Mouse (Mus musculus): Measurements from ENCODE around the gene Tnfrsf1a.

The Tnfrsf1a gene

DNA sequence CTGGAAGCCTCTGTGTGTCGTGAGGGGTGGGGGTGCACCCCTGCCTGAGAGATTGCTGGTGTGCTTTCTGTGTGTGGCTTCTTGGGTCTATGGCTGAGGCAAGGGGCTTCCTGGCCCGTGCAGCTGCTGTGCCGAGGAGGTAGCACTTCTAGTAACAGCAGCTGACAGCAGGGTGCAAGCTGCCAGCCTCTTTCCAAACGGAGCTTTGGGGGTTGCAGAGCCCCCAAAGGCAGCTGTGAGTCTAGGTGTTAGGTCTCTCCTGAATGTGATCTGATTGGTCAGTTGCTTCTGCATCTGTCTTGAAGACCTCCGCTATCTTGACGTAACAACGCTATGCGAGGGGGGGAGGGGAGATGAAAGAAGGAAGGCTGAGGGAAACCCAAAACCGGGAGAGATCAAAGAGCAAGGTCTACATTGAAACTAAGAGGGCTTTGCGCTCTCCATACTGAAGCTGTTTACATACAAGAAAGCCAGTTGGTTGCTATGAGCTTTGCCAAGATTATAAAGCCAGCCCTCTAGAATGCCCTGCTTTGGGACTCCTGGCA lies 6.1 kb downstream of the Tnfrsf1a start:
- DNase-seq: no peak

DNA sequence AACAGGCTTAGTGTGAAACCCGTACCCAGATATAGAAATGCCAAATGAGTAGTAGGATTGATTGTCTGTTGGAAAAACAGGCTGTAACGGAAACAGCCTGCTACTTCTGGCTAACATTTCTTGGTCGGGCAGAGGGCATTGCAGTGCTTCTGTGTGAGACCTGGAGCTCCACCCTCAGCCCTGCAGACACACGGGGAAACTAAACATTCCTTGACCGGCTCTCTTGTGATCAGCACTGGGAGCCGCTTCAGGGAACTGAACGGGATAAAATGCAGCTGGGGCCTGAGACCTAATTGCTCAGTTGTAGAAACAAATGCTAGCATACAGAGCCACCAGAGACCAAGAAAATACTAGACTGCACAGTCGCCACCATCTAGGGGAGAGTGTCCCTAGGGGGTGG lies 7.1 kb downstream of the Tnfrsf1a start:
- no peak for DNase-seq

DNA sequence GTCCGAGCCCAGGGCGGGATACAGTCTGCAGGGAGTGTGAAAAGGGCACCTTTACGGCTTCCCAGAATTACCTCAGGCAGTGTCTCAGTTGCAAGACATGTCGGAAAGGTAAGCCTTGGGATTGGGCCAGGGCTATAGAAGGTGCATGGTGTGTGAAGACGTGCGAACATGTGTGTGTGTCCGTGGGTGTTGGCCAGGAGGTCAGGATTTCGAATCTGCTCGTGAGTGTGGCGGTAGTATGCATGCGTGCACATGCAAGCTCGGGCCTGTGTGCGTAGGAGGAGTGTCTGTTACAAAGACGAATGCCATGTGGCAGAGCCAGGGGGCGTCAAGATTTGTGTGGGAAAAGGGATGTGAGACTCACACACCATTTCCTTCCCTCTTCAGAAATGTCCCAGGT lies 8.2 kb downstream of the Tnfrsf1a start:
- no peak for DNase-seq

DNA sequence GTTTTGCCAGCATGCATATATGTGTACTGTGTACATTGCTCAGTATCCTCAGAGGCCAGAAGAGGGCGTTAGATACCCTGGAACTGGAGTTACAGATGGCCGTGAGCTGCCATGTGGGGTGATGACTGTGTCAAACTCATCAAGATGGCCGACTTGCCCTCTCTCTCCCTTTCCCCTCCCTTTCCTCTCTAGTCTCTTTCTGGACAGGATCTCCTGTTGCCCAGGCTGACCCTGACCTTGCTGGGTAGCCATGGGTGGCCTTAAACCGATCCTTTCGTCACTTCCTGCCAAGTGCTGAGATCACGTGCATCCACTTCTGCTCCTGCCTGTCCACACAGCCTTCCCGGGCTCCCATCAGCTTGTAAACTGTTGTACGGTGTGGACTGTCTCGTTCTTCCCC lies 10.8 kb downstream of the Tnfrsf1a start:
- DNase-seq: no peak

DNA sequence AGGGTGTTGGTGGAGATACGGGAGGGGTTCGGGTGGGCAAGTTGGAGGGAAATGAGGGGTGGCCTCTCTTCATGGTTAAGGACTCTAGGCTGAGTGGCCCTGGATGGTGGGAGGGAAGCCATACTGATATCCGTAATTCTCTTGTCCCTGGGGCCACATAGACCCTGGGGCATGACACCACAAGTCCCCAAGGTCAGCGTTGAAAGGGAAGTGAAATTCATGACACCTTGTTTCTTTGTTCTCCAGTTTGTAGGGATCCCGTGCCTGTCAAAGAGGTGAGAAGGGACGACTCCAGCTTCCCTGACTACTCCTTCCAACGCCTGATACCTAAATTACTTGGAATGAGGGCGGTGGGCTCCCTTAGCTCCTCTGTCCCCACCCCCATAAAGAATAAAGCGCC lies 11.7 kb downstream of the Tnfrsf1a start:
- DNase-seq: no peak

DNA sequence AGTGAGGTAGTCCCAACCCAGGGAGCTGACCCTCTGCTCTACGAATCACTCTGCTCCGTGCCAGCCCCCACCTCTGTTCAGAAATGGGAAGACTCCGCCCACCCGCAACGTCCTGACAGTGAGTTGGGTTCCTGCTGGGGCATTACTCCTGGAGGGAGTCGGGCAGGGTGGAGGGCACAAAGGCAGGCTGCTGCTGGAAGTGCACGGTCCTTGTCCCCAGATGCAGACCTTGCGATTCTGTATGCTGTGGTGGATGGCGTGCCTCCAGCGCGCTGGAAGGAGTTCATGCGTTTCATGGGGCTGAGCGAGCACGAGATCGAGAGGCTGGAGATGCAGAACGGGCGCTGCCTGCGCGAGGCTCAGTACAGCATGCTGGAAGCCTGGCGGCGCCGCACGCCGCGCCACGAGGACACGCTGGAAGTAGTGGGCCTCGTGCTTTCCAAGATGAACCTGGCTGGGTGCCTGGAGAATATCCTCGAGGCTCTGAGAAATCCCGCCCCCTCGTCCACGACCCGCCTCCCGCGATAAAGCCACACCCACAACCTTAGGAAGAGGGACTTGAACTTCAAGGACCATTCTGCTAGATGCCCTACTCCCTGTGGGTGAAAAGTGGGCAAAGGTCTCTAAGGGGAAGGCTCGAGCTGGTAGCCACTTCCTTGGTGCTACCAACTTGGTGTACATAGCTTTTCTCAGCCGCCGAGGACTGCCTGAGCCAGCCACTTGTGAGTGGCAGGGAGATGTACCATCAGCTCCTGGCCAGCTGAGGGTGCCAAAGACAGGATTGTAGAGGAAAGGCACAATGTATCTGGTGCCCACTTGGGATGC lies 12.5 kb downstream of the Tnfrsf1a start:
- peak; percentile 30 for DNase-seq

DNA sequence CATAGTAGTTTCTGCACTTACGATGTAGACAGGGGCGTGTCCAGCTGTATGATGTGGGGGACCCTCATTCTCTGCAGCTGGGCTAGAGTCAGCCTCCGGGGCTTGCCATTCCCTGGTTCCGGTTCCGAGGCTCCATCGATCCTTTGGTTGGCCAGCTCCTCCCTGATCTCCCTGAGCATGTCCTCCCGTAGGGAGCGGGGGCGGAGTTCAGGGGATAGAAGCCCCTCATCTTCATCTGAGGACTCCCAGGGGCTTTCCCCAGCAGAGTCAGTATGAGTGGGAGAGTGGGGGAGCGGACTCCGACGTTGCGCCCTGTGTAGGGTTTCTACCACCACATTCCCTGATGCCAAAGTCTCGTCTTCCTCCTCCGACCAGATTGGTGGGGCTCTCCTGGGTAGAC lies 13.9 kb downstream of the Tnfrsf1a start:
- DNase-seq: no peak

DNA sequence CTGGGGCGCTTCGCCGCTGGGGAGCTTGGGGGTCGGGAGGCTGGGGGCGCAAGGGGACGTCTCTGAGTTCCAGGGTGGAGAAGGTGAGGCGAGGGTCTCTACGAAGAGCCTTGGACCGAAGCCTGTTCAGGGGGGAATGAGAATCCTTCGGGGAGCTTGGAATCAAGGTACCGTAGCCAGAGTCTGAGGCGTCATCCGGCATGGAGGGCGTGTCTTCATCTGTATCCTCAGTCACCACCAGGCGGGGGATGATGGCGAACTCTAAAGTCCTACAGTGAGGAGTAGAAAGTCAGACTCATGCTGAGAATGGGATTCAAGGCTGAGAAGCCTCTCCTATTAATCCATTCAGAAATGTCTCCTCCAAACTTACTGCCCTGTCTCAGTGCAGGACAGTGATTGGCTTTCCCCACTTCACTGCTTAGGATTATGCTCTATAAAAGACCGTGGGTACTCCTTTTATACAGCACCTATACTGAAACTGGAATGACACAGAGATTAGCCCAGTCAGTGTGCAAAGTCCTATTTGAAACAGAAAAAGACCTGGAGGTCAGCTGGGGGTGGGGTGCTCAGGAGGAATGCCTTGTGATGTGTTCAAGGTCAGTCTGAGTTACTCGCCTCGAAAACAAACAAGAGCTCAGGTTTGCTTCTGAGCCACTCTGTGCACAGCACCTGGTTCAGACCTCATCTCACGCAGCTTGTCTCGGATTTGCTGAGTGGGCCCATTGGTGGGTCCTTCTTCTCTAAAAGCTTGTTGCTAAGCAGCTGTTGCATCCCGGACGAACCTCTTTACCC lies 14.5 kb downstream of the Tnfrsf1a start:
- no peak for DNase-seq

DNA sequence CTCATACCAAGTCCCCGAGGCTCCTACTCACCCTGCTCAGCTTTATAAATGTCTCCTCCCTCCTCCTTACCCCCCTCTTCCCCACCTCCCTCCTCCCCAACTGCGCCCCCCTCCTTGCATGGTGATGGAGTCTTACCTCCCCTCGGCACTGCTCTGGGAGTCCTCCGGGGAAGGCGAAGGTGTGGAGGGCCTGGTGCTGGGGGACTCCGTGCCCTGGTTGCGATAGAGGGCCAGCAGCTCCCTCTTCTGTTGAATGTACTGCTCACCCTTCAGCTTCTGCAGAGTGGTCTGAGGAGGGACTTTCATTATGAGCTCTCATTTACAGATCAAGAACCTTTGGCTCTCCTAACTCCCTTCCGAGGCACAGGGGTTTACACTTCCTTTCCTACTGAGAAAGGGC lies 15.3 kb downstream of the Tnfrsf1a start:
- no peak for DNase-seq

DNA sequence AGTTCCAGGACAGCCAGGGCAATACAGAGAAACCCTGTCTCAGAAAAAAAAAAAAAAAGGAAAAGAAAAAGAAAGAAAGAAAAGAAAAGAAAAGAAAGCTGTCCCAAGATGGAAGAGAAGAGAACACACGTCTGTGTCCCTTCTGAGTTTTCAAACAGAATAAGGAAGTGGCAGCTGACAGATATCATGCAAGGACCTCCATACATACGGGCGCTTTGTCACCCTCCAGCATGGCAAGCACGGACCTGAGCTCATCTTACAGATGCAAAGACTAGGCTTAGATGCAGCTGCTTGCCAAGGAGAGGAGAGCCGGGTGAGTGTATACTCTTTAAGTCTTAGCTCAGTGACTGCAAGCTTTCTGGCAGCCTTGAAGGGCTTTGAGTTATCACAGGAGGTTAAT lies 16.4 kb downstream of the Tnfrsf1a start:
- no peak for DNase-seq

DNA sequence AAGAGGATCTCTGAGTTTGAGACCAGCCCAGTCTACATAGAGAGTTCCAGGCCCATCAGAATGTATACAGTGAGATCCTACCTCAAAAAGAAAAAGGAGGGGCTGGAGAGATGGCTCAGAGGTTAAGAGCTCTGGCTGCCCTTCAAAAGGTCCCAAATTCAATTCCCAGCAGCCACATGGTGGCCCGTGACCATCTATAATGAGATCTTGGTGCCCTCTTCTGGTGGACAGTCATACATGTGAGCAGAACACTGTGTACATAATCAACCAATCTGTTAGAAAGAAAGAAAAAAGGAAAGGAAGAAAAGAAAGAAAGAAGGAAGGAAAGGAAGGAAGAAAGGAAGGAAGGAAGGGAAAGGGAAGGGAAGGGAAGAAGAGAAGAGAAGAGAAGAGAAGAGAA lies 17.0 kb downstream of the Tnfrsf1a start:
- DNase-seq: no peak

DNA sequence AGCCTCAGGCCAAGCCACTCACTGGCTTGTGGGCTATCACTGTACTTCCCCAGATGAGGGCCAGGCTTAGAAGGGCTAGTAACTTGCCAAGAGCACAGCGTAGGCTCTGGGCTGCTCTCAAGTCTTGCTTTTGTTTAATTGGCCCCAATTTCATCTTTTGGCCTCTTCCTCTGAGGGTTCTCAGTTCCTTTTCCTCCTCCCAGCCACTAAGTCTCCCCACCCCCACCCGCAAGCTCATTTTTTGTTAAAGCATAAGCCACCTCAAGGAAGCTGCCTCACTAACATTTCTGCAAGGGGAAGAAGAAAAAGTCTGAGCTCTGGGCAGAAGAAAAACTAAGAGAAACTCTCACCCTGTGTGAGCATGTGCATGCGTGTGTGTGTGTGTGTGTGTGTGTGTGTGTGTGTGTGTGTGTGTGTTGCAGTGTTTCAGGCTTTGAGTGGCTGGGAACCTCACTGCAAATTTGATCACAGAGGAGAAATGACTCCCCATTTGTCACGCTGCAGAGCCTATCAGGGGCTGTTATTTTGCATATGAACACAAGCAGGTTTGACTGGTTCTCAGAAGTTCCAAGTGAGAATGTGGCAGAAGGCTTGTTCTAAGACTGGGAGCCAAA lies 18.7 kb downstream of the Tnfrsf1a start:
- DNase-seq: no peak

DNA sequence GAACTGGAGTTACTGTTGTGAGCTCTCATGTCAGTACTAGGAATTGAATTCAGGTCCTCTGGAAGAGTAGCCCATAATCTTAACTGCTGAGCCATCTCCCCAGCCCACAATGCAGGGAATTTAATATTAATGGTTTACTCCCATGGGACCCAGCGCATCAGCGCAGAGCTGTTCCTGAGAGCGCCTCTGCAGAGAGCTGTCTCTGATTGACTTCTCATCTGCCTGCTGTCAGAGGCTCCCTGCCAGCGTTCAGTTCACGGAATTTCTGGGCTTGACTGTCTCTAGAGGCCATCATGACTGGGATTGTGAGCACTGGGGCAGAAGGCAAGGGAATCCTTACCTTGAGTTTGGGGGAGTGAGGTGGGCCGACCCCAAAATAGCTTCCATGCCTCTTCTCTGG lies 27.9 kb downstream of the Tnfrsf1a start:
- no peak for DNase-seq

DNA sequence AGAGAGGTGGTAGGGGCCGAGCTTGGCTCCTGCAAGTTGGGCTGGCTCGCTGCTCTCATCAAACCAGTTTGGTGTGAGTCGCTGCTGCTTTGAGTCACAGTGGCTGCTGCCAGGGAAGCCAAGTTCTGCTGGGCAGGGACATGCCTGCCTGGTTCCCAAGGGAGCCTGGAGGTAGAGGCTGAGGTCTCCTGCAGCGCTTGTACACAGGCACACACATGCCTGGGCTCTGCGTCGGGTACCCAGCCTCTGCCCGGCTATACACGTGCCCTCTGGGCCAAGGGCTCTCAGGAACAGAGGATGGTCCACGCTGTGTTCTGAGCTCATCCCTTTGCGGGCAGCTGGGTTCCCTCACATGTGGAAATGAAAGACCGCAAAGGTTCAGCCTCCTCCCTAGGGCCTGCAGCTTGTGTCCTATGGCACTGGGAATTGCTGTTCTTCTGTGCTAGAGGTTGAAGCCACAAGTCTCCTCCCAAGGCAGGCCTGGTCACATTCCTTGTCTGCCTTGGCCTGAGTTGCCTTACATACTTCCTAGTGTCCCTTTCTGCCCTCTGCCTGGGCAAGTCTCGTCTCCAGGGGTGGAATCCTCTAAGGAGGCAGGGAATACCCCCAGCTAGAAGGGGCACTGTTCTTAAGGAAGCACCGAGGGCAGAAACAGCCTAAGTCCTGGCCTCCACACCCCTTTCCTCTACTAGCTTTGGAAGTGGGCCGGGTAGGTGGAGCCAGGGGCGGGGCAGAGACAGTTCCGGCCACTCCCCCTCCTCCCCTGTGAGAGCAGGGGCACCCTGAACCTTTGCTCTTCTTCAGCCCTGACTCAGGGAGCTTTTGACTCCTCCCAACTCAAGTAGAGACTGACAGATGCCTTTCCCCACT lies 28.7 kb downstream of the Tnfrsf1a start:
- DNase-seq: no peak

DNA sequence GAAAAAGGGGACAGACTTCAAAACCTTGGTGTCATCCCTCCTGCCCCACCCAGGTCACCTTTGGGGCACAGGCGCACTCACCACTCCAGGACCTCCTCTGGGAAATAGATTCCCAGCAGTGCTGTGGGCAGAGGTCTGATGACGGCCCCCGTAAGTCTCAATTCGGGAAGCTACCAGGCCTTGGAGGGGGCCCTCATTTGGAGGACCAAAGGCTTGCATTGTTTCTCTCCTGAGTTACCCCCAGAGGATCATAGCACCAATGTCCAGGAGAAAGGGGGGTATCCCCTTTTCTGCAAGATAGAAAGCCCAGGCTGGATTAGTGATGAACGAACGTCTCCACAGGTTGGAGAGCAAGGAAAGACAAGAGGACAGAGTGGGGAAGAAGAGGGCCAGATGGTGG lies 29.5 kb downstream of the Tnfrsf1a start:
- no peak for DNase-seq

DNA sequence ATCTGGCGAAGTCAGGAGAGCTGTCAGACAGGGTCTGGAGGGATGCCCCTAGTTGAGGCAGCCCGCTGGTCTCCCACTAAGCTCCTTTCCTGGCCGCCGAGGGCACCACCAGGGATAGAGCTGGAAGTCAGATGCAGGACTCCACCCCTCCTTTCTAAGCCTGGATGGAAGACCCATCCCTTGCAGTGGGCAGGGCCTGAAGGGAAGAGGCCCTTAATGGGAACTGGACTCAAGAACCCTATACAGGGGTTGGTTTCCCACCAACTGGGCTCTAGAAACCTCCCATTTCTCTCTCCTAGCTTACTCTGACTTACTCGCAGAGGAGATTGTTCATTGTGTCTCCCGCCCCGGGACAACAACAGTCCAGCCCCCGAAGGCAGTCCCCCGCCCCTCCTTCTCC lies 30.6 kb downstream of the Tnfrsf1a start:
- DNase-seq: no peak

DNA sequence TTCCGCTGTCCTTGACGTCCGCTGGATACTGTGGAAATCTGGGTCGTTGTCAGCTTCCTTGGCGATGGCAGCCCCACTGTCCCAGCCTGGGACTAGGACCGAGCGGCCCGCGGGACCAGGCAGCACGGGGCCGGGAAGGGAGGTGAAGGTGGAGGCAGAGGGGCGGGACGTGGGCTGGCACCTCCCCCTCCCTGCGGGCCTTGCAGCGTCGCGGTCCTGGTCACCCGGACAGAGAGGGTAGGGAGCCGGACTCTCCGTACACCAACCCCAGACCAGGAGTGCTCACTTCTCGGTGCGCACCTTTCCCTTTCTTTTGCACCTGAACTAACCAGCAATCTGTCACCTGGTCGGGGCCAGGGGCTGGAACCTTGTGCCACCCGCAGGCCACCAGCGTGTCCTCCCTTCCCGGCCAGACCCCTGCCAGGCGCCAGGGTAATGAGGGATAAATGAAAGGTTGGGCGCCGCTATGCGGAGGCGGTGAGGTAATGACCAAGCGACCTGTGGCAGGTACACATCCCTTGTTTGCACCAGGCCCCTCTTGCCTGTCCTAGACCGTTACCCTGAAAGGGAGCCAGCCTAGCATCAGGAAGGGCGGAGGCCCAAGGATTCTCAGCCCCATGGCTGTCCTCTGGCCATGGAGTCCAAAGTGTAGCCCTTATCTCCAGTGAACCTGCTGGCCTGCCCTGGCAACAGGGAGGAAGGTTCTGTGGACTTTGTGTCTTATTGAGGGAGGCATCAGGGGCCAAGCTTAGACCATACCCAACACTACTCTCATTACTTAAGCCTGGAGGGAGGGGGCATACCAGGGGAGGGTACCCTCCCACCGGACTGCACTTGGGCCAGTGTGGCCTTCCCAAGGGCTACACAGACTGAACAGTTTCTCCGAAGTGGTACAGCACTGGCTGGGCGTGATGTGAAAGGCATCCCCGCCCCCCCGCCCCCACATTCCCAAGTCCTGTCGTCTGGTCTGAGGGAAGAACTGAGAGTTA lies 31.5 kb downstream of the Tnfrsf1a start, which contains the start of gene Plekhg6:
Plekhg6 (minus strand) TSS at position 422 of the 989 bp plus-strand sequence.
- DNase-seq: no peak

DNA sequence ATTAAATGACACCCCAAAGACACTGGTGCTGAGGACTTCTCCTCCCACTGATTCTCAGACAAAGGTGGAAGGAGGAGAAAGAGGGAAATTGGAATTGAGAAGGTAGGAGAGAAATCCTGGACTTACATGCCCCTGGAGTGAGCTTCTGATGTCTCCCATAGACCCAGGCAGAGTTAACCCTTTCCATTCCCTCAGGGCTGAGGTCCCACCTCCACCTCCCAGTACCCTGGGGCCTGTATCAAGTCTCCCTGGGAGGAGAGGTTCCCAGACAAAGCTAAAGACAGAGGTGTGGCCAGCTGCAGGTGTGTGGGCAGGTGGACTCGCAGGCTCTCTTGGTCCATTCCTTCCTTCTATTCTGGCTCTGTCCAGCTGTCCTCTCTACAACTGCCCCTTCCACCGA lies 32.9 kb downstream of the Tnfrsf1a start:
- no peak for DNase-seq

DNA sequence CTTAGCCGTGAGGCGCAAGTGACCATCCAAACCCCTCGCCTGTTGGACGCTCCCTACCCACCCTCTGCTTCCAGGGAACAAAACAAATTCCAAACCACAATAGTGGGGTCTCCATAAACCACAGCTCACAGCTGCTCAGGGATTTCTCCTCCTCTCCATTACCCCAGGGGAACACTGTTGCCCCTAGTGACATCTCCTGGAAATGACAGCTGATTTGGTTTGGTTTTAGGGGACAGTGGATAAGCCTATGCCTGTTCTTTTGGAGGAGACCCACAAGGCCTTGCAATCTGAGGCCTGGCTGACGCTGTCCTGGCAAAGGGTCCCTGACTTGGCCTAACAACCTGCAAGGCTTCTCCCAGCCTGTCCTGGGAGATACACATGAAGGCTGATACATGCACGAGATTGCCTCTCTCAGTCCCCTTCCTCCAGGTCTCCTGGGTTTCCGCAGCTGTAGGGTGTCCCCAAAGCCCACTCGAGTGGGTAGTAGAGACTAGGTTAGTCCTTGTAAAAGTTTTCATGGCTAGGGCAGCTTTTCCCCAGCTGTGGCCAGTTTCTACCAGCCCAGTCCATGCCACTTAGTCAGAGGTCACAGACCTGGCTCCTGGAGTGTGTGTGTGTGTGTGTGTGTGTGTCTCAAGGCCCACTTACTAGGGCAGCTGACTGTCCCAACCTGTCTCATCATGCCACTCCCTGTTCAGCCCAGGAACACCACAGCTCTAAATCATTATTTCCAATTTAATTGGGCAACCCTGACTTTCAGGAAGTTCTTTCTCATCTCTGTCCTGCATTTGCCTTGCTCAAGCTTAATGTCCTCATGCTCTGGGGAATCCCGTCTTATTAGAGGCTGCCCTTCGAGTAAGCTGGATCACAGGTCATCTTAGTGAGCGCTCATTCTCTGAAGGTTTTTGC lies 36.2 kb downstream of the Tnfrsf1a start:
- no peak for DNase-seq

DNA sequence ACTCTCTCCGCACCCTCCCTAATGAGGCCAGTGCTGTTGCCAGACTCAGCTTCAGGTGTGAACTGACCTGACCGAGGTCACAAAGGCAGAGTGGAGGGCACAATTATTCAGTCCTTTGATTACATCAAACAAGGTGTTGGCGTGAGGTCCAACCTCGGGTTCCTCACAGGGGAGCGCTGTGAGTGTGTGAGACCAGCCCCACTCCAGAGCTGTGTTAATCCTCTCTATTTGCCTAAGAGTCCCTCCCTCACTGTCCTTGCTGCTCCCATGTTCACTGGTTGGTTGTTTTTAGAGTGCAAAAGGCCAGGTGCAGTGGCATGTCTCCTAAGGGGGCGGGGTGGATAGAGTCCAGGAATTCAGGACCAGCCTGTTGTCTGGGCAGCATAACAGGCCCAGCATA lies 36.9 kb downstream of the Tnfrsf1a start:
- DNase-seq: no peak

Data from right cerebral cortex, postnatal 25 days (tissue).